Mouse (Mus musculus): ENCODE results near the gene Rbm8a.

- TF ChIP-seq GATA1 (IDR thresholded peaks at IDR 0.05; ENCODE audit: low read length) (no peak), TAL1 (IDR thresholded peaks at IDR 0.05; ENCODE audit: low read length) (no peak)
These were observed 46.3 kb upstream of the Rbm8a start for GRCm38 (mm10) chr3:96583386-96583785.
